Comparison of ENCODE assay signal across 23 mouse cellular contexts in genomic region chr17:5274429-5274828, GRCm38 (mm10).
A peak's percentile ranks its signal among the peaks of the same experiment; 100 is the strongest.
DNase-seq lines count a peak whose midpoint lies in the region; ATAC-seq and TF ChIP-seq lines count a peak whose summit lies in the region.
"Had no signal": no experiment of that assay in that cellular context is flagged by ENCODE, and none has a peak within 500 bp of the region (broad histone marks: within the 10 kb centered on the region; RNA-seq: fewer than 3 reads in every experiment).

No protein-coding gene starts in this region.

- intact Hi-C loops in gastrocnemius, adult 2 months (cut with DNase I) = no loop called here

- no peak for TF ChIP-seq CTCF in gastrocnemius, adult 2 months (IDR thresholded peaks at IDR 0.05)

- H3K9me3 ChIP-seq in lung, embryonic 15.5 days = no peaks in the 10 kb centered on the region
- H3K9me3 ChIP-seq: forebrain, embryonic 10.5 days; forebrain, embryonic 13.5 days; heart, embryonic 10.5 days; heart, embryonic 13.5 days had no signal

- H3K36me3 ChIP-seq in lung, embryonic 15.5 days = peaks cover 13% of the 10 kb centered on the region; the same call in 1 of the 2 replicates

- peaks cover 23% of the 10 kb centered on the region for H3K4me1 ChIP-seq in lung, embryonic 15.5 days

- WGBS in lung, embryonic 15.5 days = 70% methylated on average over 3 of the region's 3 CpGs

- DNase-seq in gastrocnemius, adult 2 months = peak; percentile 25
- DNase-seq in gastrocnemius, postnatal 10 days = no peak
- no peak for DNase-seq in lung, postnatal 10 days
- peak; percentile 57 for DNase-seq in telencephalon, adult 2 months (ENCODE audit: low read depth, low spot score)
- no peak for DNase-seq in right cerebral cortex, postnatal 14 days
- DNase-seq: adrenal gland, adult 8-10 months; adrenal gland, postnatal 25 days; cerebellum, adult 18-20 months; cerebellum, adult 9-10 months; cerebellum, postnatal 14 days; gastrocnemius, postnatal 36 days; heart, adult 2 months; heart, postnatal 14 days; heart, postnatal 4 days had no signal

- H3K27ac ChIP-seq in gastrocnemius, adult 2 months = no peak overlapping the region
- 0 out of 2 replicates have a peak overlapping the region, but pooled peaks have one; percentile 37 for H3K27ac ChIP-seq in lung, embryonic 15.5 days
- H3K27ac ChIP-seq: forebrain, embryonic 10.5 days; forebrain, embryonic 13.5 days; heart, adult 2 months; heart, embryonic 10.5 days; heart, embryonic 13.5 days; hindbrain, embryonic 14.5 days; hindbrain, postnatal 0 days had no signal

- H3K9ac ChIP-seq in lung, embryonic 15.5 days = no peak overlapping the region
- H3K9ac ChIP-seq: forebrain, embryonic 13.5 days; heart, embryonic 13.5 days; hindbrain, embryonic 14.5 days had no signal

- H3K27me3 ChIP-seq in lung, embryonic 15.5 days = no peaks in the 10 kb centered on the region
- H3K27me3 ChIP-seq: forebrain, embryonic 13.5 days; heart, embryonic 13.5 days had no signal

- no peak for ATAC-seq in lung, embryonic 15.5 days (ENCODE audit: borderline replicate concordance, extremely low read depth, low FRiP score, low TSS enrichment)
- ATAC-seq: activated CD4-positive, CD25-positive, alpha-beta regulatory T cell, adult 4 months; hindbrain, postnatal 0 days; inflammation-experienced regulatory T-cells, adult 6 months had no signal

- H3K4me2 ChIP-seq in lung, embryonic 15.5 days = no peak overlapping the region
- H3K4me2 ChIP-seq: forebrain, embryonic 13.5 days; heart, embryonic 13.5 days; hindbrain, embryonic 14.5 days had no signal

- H3K4me3 ChIP-seq in gastrocnemius, adult 2 months = no peak overlapping the region
- no peak overlapping the region for H3K4me3 ChIP-seq in lung, embryonic 15.5 days
- H3K4me3 ChIP-seq: forebrain, embryonic 10.5 days; forebrain, embryonic 13.5 days; heart, adult 2 months; heart, embryonic 10.5 days; heart, embryonic 13.5 days had no signal

Comparison
In these comparisons a context has a peak if more than half of its experiments do, and no peak if none do; other contexts are left out.
1. DNase-seq: peak in gastrocnemius, adult 2 months (single experiment) and telencephalon, adult 2 months (single experiment); none in gastrocnemius, postnatal 10 days (single experiment), lung, postnatal 10 days (single experiment) and right cerebral cortex, postnatal 14 days (single experiment).